Mouse (Mus musculus) layer of hippocampus, postnatal 10 days (tissue): ENCODE data around the gene Eif3m. TPM values are rescaled to one million over a fixed set of nuclear protein-coding genes. Genes with fewer than 3 reads are reported as not detected.

Experiments
- DNase-seq, 2 experiments: peaks; one replicate each; pipeline ENCODE4 v3.0.0; 2021; ENCODE audit warnings: low spot score in 2 of 2
- total RNA-seq, 2 experiments: library from RNA; stranded (reverse); gene quantifications; 2 replicates each; pipeline ENCODE4 v1.2.3; 2021

Eif3m gene
- total RNA-seq, 2 experiments from 2014 or later: 94.9 to 104 TPM

GRCm38 (mm10) chr2:105017802-105018201 is 922 bp upstream of the Eif3m start:
- DNase-seq: no peak

- DNase-seq: no peak
Observed at GRCm38 (mm10) chr2:105016192-105016966, 501 bp downstream of the Eif3m start.

- DNase-seq: no peak
Observed at GRCm38 (mm10) chr2:105007236-105007635, 9.6 kb downstream of the Eif3m start.

- no peak for DNase-seq
Observed at GRCm38 (mm10) chr2:104996201-104996600, 20.7 kb downstream of the Eif3m start.

GRCm38 (mm10) chr2:104994436-104994835 is 22.4 kb downstream of the Eif3m start:
- no peak for DNase-seq

GRCm38 (mm10) chr2:104988974-104989373 is 27.9 kb downstream of the Eif3m start:
- DNase-seq: no peak

GRCm38 (mm10) chr2:104985796-104986195 is 31.1 kb downstream of the Eif3m start:
- no peak for DNase-seq

GRCm38 (mm10) chr2:104981712-104982111 is 35.2 kb downstream of the Eif3m start:
- no peak for DNase-seq

- DNase-seq: no peak
Observed at GRCm38 (mm10) chr2:104964492-104964891, 52.4 kb downstream of the Eif3m start.

Other genes starting within 250 kb of the Eif3m start
- gene Qser1, start 200.3 kb downstream of the Eif3m start, total RNA-seq: 10 to 100 TPM; 13.5 to 16.1 TPM
- gene Prrg4, start 167.2 kb downstream of the Eif3m start, total RNA-seq: 1 to 10 TPM in 1 of 2 experiments, under 1 TPM in 1; 0.96 to 1.1 TPM
- gene Ccdc73, start 149.3 kb downstream of the Eif3m start, total RNA-seq: 1 to 10 TPM; 2.0 to 2.3 TPM
- not detected for gene Gm11060, start 74.9 kb upstream of the Eif3m start, total RNA-seq
- under 1 TPM; 0.18 to 0.39 TPM for gene Wt1, start 109.4 kb upstream of the Eif3m start, total RNA-seq
- not detected for gene Them7, start 207.2 kb upstream of the Eif3m start, total RNA-seq